ENCODE assay signal across 24 mouse cellular contexts in the genomic region with DNA sequence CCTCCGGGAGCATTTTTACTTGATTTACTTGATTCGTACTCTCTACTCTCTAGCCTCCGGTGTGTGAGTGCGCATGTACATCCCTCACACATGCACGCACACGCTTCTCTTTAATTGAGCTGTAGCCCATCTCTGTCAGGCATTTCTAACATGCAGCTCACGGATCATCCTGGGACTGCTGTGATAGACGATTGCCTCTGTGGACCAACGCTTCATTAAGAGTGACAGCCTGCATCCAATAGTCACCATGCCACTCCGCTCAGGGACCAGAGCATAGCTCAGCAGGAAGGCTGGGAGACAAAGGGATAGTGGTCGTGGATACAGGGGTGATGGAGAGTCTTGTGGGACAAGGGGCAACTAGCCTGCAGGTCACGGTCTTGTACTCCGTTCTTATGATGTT. TPM values are rescaled to one million over a fixed set of nuclear protein-coding genes. Genes with fewer than 3 reads are reported as not detected.
DNase-seq lines count a peak whose midpoint lies in the region; ATAC-seq and TF ChIP-seq lines count a peak whose summit lies in the region.
"Had no signal": no experiment of that assay in that cellular context is flagged by ENCODE, and none has a peak within 500 bp of the region (broad histone marks: within the 10 kb centered on the region; RNA-seq: fewer than 3 reads in every experiment).

No protein-coding gene starts in this region.

- 0 out of 2 replicates have a peak overlapping the region, but pooled peaks have one; percentile 1 for H3K27ac ChIP-seq in forebrain, embryonic 15.5 days (replicated peaks)
- peak overlapping the region; percentile 4; the same call in 1 of the 2 replicates for H3K27ac ChIP-seq in hindbrain, postnatal 0 days
- peak overlapping the region; percentile 60 for H3K27ac ChIP-seq in midbrain, embryonic 16.5 days (ENCODE audit: low read length)
- H3K27ac ChIP-seq: limb, embryonic 13.5 days; liver, embryonic 14.5 days had no signal

- peaks cover 99% of the 10 kb centered on the region for H3K4me1 ChIP-seq in E14TG2a.4 (replicated peaks; ENCODE audit: low read depth, low read length)
- H3K4me1 ChIP-seq in forebrain, embryonic 15.5 days = peaks cover 20% of the 10 kb centered on the region
- peaks cover 28% of the 10 kb centered on the region for H3K4me1 ChIP-seq in hindbrain, postnatal 0 days (ENCODE audit: insufficient read depth, low read length)
- peaks cover 24% of the 10 kb centered on the region for H3K4me1 ChIP-seq in midbrain, embryonic 16.5 days (ENCODE audit: control insufficient read depth, insufficient read depth, low read length)
- H3K4me1 ChIP-seq: limb, embryonic 13.5 days had no signal

- no peaks in the 10 kb centered on the region for H3K27me3 ChIP-seq in E14TG2a.4 (ENCODE audit: insufficient read depth, low read length)
- H3K27me3 ChIP-seq in forebrain, embryonic 15.5 days = no peaks in the 10 kb centered on the region
- no peaks in the 10 kb centered on the region for H3K27me3 ChIP-seq in hindbrain, postnatal 0 days (ENCODE audit: insufficient read depth, low read length)
- H3K27me3 ChIP-seq in midbrain, embryonic 16.5 days (ENCODE audit: control insufficient read depth, insufficient read depth, low read depth, low read length) = no peaks in the 10 kb centered on the region

- H3K9me3 ChIP-seq in E14TG2a.4 (ENCODE audit: low read length) = no peaks in the 10 kb centered on the region
- H3K9me3 ChIP-seq in forebrain, embryonic 15.5 days = no peaks in the 10 kb centered on the region
- H3K9me3 ChIP-seq in hindbrain, postnatal 0 days (ENCODE audit: low read length) = no peaks in the 10 kb centered on the region
- no peaks in the 10 kb centered on the region for H3K9me3 ChIP-seq in midbrain, embryonic 16.5 days (replicated peaks; ENCODE audit: control insufficient read depth, low read length, poor library complexity, severe bottlenecking)
- H3K9me3 ChIP-seq: heart, embryonic 12.5 days; limb, embryonic 13.5 days had no signal

- H3K9ac ChIP-seq in forebrain, embryonic 15.5 days (replicated peaks) = no peak overlapping the region
- H3K9ac ChIP-seq in hindbrain, postnatal 0 days (replicated peaks; ENCODE audit: low read length) = no peak overlapping the region
- H3K9ac ChIP-seq in midbrain, embryonic 16.5 days (ENCODE audit: low read depth, low read length) = no peak overlapping the region
- H3K9ac ChIP-seq: heart, embryonic 12.5 days; limb, embryonic 13.5 days; liver, embryonic 14.5 days had no signal

- no peak for ATAC-seq in forebrain, embryonic 15.5 days (replicated peaks)
- peak; percentile 53 for ATAC-seq in hindbrain, postnatal 0 days
- peak; percentile 55; the same call in 1 of the 2 replicates for ATAC-seq in midbrain, embryonic 16.5 days
- ATAC-seq in megakaryocyte, adult 5-6 weeks (ENCODE audit: poor library complexity, severe bottlenecking) = no peak
- ATAC-seq: intestine, embryonic 16.5 days; lung, postnatal 0 days had no signal

- DNase-seq in hindbrain, postnatal 0 days (ENCODE audit: low spot score) = peak; percentile 70
- no peak for DNase-seq in adipocyte (ENCODE audit: low spot score)
- DNase-seq in embryo, embryonic 9.5 days (ENCODE audit: extremely low spot score) = no peak
- DNase-seq in lung, postnatal 14 days = no peak
- DNase-seq: cerebellum, adult 9-10 months; heart, postnatal 36 days; kidney, postnatal 10 days; thymus, postnatal 4 days had no signal

- no peaks in the 10 kb centered on the region for H3K36me3 ChIP-seq in E14TG2a.4 (ENCODE audit: insufficient read depth, low read length)
- no peaks in the 10 kb centered on the region for H3K36me3 ChIP-seq in forebrain, embryonic 15.5 days
- no peaks in the 10 kb centered on the region for H3K36me3 ChIP-seq in hindbrain, postnatal 0 days (ENCODE audit: insufficient read depth, low read length)
- H3K36me3 ChIP-seq in midbrain, embryonic 16.5 days (ENCODE audit: control insufficient read depth, insufficient read depth, low read length) = no peaks in the 10 kb centered on the region
- H3K36me3 ChIP-seq: heart, embryonic 12.5 days; limb, embryonic 13.5 days had no signal

- TF ChIP-seq CTCF in E14TG2a.4 (conservative IDR thresholded peaks at IDR 0.05; ENCODE audit: low read length) = no peak
- TF ChIP-seq CTCF in hindbrain, postnatal 0 days (IDR thresholded peaks at IDR 0.05; ENCODE audit: low read depth) = no peak

- H3K4me2 ChIP-seq in forebrain, embryonic 15.5 days (replicated peaks) = no peak overlapping the region
- H3K4me2 ChIP-seq in hindbrain, postnatal 0 days (ENCODE audit: low read depth, low read length) = no peak overlapping the region
- no peak overlapping the region for H3K4me2 ChIP-seq in midbrain, embryonic 16.5 days (ENCODE audit: low read length)
- H3K4me2 ChIP-seq: heart, embryonic 12.5 days; limb, embryonic 13.5 days had no signal

- WGBS in forebrain, embryonic 15.5 days = 55% methylated on average over 13 of the region's 13 CpGs
- 29% methylated on average over 13 of the region's 13 CpGs for WGBS in hindbrain, postnatal 0 days
- 17% methylated on average over 13 of the region's 13 CpGs for WGBS in midbrain, embryonic 16.5 days

- H3K4me3 ChIP-seq in E14TG2a.4 (replicated peaks; ENCODE audit: low read length) = 0 out of 2 replicates have a peak overlapping the region, but pooled peaks have one; percentile 74
- H3K4me3 ChIP-seq in forebrain, embryonic 15.5 days = no peak overlapping the region
- no peak overlapping the region for H3K4me3 ChIP-seq in hindbrain, postnatal 0 days (ENCODE audit: low read length)
- H3K4me3 ChIP-seq in midbrain, embryonic 16.5 days (ENCODE audit: low read depth, low read length) = no peak overlapping the region
- H3K4me3 ChIP-seq: heart, embryonic 12.5 days; limb, embryonic 13.5 days had no signal

RNA-seq across cellular contexts. Expression of a gene that starts 15.4 kb away (rescaled TPM):
- polyA plus RNA-seq in forebrain, embryonic 15.5 days (2015; fragmentation: Nextera tagmentation; extraction: Ambion mirVana) = 2.4 and 3.1 TPM in 2 replicates
- total RNA-seq in hindbrain, postnatal 0 days (2014; rRNA removed) = 23.0 and 26.0 TPM in 2 replicates
- 11.2 and 11.7 TPM in 2 replicates for polyA plus RNA-seq in hindbrain, postnatal 0 days (2015; fragmentation: Nextera tagmentation; extraction: Ambion mirVana)
- 8.3 and 10.8 TPM in 2 replicates for polyA plus RNA-seq in midbrain, embryonic 16.5 days (2015; fragmentation: Nextera tagmentation; extraction: Ambion mirVana)
- not detected in 2 replicates for total RNA-seq in megakaryocyte, adult 5-6 weeks (2015)
- total RNA-seq in megakaryocyte, adult 5-6 weeks (2017) = not detected in 2 replicates
- total RNA-seq: megakaryocyte-erythroid progenitor cell, adult 5-6 weeks; neutrophil, adult 5-6 weeks had no signal

RNA-seq across cellular contexts. Expression of a gene that starts 32.9 kb away (rescaled TPM):
- 15.9 and 16.5 TPM in 2 replicates for polyA plus RNA-seq in forebrain, embryonic 15.5 days (2015; fragmentation: Nextera tagmentation; extraction: Ambion mirVana)
- 6.2 and 7.7 TPM in 2 replicates for total RNA-seq in hindbrain, postnatal 0 days (2014; rRNA removed)
- polyA plus RNA-seq in hindbrain, postnatal 0 days (2015; fragmentation: Nextera tagmentation; extraction: Ambion mirVana) = 7.4 and 7.9 TPM in 2 replicates
- 19.8 and 22.0 TPM in 2 replicates for polyA plus RNA-seq in midbrain, embryonic 16.5 days (2015; fragmentation: Nextera tagmentation; extraction: Ambion mirVana)
- total RNA-seq in megakaryocyte, adult 5-6 weeks (2015) = 23.9 and 24.2 TPM in 2 replicates
- 14.3 and 16.7 TPM in 2 replicates for total RNA-seq in megakaryocyte, adult 5-6 weeks (2017)

RNA-seq across cellular contexts. Expression of a gene that starts 53.5 kb away (rescaled TPM):
- polyA plus RNA-seq in forebrain, embryonic 15.5 days (2015; fragmentation: Nextera tagmentation; extraction: Ambion mirVana) = 0.56 and 0.60 TPM in 2 replicates
- total RNA-seq in hindbrain, postnatal 0 days (2014; rRNA removed) = not detected in 2 replicates
- polyA plus RNA-seq in hindbrain, postnatal 0 days (2015; fragmentation: Nextera tagmentation; extraction: Ambion mirVana) = 0.28 TPM in 1 of 2 replicates, not detected in the other
- 0.28 and 0.63 TPM in 2 replicates for polyA plus RNA-seq in midbrain, embryonic 16.5 days (2015; fragmentation: Nextera tagmentation; extraction: Ambion mirVana)
- total RNA-seq in megakaryocyte, adult 5-6 weeks (2015) = not detected in 2 replicates
- total RNA-seq in megakaryocyte, adult 5-6 weeks (2017) = not detected in 2 replicates
- total RNA-seq: adrenal gland, postnatal 4 days; heart, postnatal 36 days; left cerebral cortex, adult 8-10 months; megakaryocyte-erythroid progenitor cell, adult 5-6 weeks; neutrophil, adult 5-6 weeks had no signal
- polyA plus RNA-seq: C2C12; cortical plate, adult 2 months; gonadal fat pad, adult 2 months; heart, embryonic 12.5 days; intestine, embryonic 16.5 days; limb, embryonic 13.5 days; liver, embryonic 14.5 days; lung, postnatal 0 days had no signal

Comparison
In these comparisons a context has a peak if more than half of its experiments do, and no peak if none do; other contexts are left out.
1. ATAC-seq: peak in hindbrain, postnatal 0 days (single experiment) and midbrain, embryonic 16.5 days (single experiment); none in forebrain, embryonic 15.5 days (single experiment) and megakaryocyte, adult 5-6 weeks (single experiment).
2. H3K27ac ChIP-seq: peak in every context shown above with its lines; median percentile 60 in midbrain, embryonic 16.5 days; 4 in hindbrain, postnatal 0 days; 1 in forebrain, embryonic 15.5 days.